Mouse (Mus musculus) kidney, adult 2 months (tissue): ENCODE results near the gene Uqcc1. TPM values are rescaled to one million over a fixed set of nuclear protein-coding genes. Genes with fewer than 3 reads are reported as not detected.

Source experiments
- DNase-seq: peaks from one replicate; pipeline ENCODE4 v3.0.0; 2021
- H3K27ac ChIP-seq: fragments of 200-500 bp; 2 replicates; pipeline ENCODE4 v1.5.1; 2012; ENCODE audit warnings: low read depth, low read length, control low read depth, inconsistent platforms; ENCODE audit not compliant: insufficient read depth
- H3K27me3 ChIP-seq: fragments of 200-500 bp; replicated peaks from 2 replicates; pipeline ENCODE4 v1.6.1; 2012; ENCODE audit warnings: mild to moderate bottlenecking, moderate library complexity, low read length, inconsistent platforms; ENCODE audit not compliant: control insufficient read depth, insufficient read depth
- H3K36me3 ChIP-seq: fragments of 200-500 bp; 2 replicates; pipeline ENCODE4 v1.6.1; 2012; ENCODE audit warnings: mild to moderate bottlenecking, moderate library complexity, low read length, inconsistent platforms; ENCODE audit not compliant: control insufficient read depth, insufficient read depth
- H3K4me1 ChIP-seq: fragments of 200-500 bp; 2 replicates; pipeline ENCODE4 v1.6.1; 2011; ENCODE audit warnings: low read length; ENCODE audit not compliant: control insufficient read depth, insufficient read depth
- H3K4me3 ChIP-seq: fragments of 200-500 bp; 2 replicates; pipeline ENCODE4 v1.5.1; 2011; ENCODE audit warnings: mild to moderate bottlenecking, low read depth, low read length, control low read depth; ENCODE audit not compliant: insufficient read depth
- CTCF ChIP-seq: fragments of 200-500 bp; conservative IDR thresholded peaks from 2 replicates; pipeline ENCODE4 v1.5.1; 2011; ENCODE audit warnings: low read depth, mild to moderate bottlenecking, control low read depth, low read length, moderate library complexity, mixed read lengths; ENCODE audit not compliant: insufficient read depth, insufficient read length
- POLR2A ChIP-seq: fragments of 200-500 bp; IDR thresholded peaks from one replicate; pipeline ENCODE4 v1.6.1; 2011; ENCODE audit warnings: low read depth, low read length, control low read depth
- WGBS: fragments of 180-500 bp; shearing (Covaris S2); methylation state at CpG from one replicate; pipeline ENCODE4 v1.1.7; 2018; 5-methylcytosine and 5-hydroxymethylcytosine counted together
- polyA plus RNA-seq: library from polyadenylated mRNA; depleted of rRNA; stranded (reverse); fragments of >200 nt; gene quantifications from 2 replicates; pipeline ENCODE4 v1.2.3, GENCODE M21; 2012

Gene Uqcc1
- polyA plus RNA-seq, 1 experiment, result 74.9 TPM

DNA sequence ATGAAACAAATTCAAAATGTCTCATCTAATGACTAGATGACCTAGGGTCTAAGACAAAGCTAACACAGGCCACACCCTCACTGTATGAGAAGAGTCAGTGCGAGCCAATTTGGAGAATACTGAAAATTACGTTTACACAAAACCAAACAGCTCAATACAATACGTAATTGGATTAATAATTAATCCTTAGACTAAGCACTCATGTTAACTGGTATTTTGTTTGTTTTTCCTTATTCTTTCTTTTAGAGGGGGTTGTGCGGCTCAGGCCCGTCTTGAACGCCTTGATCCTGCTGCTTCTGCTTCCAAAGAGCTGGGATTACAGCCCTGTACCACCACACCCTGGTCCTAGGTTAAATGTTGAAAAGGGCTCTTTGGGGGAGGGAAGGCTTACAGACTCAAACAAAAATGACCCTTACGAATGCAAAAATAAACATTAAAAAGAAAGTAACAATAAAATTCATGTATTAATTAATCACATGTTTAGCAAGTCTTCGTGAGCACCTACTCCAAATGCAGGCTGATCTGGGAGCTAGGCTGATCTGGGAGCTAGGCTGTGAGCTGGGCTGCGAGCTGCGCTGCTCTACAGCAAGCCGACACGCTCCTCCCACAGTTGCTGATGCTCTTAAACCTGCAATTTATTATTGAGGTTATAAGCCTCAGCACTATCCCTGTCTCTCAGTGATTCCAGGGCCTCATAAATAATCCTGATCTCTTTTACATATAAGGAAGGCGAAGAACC is 35.6 kb downstream of the Uqcc1 start:
- WGBS, result 61% methylated on average over 13 of the region's 13 CpGs
- Histone ChIP-seq H3K4me3 (no peak overlapping the region), H3K27me3 (no peaks in the 10 kb centered on the region), H3K36me3 (no peaks in the 10 kb centered on the region; the same call in 1 of the 2 replicates), H3K4me1 (0 out of 2 replicates have a peak, but pooled peaks cover 4% of the 10 kb centered on the region), H3K27ac (no peak overlapping the region)
- no peak for DNase-seq
- TF ChIP-seq CTCF, result no peak
- no peak for TF ChIP-seq POLR2A

DNA sequence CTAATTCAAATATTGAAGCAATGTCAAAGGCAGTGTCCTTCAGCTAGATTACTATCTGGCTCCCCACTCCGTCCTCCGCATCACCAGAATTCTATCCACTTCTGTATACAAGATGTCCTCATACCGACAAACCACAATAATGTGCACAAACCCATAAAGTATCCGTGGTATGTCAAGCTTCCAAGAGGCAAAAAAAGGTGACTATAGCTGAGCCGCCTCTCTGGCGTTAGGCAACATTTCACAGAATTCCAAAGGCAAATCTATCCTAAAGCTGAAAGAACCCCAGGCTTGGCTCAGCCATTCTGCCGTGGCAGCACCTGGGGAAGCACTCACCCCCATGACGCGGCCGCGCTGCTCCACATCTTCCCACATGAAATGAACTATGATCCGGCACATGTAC is 43.3 kb downstream of the Uqcc1 start:
- TF ChIP-seq CTCF (no peak), POLR2A (no peak)
- DNase-seq, result no peak
- no peak overlapping the region for H3K27ac ChIP-seq
- H3K27me3 ChIP-seq, result no peaks in the 10 kb centered on the region
- H3K4me1 ChIP-seq, result no peaks in the 10 kb centered on the region
- no peak overlapping the region for H3K4me3 ChIP-seq
- peaks cover 3% of the 10 kb centered on the region; the same call in 1 of the 2 replicates for H3K36me3 ChIP-seq
- WGBS, result 92% methylated on average over 12 of the region's 12 CpGs

DNA sequence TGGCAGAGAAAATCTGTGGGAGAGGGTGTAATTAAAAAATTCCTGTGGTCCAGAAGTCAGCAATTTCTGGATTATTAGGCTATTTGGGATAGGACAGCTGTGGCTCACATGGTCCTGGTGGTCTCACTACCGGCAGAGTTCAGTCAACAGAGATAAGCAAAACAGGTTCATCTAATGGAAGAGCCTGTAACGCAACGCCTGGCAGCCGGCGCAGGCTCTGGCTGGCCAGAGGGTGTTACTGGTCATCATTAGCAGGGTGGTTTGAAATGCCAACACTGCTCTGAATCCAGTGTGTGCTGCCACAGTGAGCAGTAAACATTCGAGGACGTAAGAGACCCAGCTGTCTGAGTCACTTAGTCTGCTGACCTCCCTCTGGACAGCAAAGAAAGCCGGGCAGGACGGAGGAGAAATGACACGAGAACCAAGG is 44.8 kb downstream of the Uqcc1 start:
- no peak overlapping the region for H3K4me3 ChIP-seq
- H3K27ac ChIP-seq, result no peak overlapping the region
- DNase-seq, result no peak
- 58% methylated on average over 10 of the region's 10 CpGs for WGBS
- peaks cover 3% of the 10 kb centered on the region; the same call in 1 of the 2 replicates for H3K36me3 ChIP-seq
- H3K4me1 ChIP-seq, result no peaks in the 10 kb centered on the region
- TF ChIP-seq CTCF, result no peak
- TF ChIP-seq POLR2A, result no peak
- H3K27me3 ChIP-seq, result no peaks in the 10 kb centered on the region

DNA sequence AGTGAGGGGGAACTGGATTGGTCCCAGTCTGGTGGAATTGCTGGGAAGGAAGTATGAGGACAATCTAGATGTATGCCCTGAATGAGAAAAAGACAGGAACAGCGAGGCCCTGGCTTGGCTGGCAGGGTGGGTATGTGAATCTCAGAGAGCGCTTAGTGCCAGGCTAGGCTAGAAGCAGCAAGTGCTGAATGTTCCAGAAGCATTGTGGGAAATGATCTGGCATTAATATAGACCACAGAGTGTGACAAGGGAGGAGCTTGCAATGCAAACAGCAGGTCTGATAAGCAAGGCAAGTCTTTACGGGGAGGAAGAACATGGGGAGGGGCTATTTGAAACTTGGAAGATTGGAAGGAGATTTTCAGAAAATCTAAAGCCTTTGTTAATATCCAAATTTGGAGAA is 48.0 kb downstream of the Uqcc1 start:
- 87% methylated on average over 3 of the region's 3 CpGs for WGBS
- TF ChIP-seq CTCF, result no peak
- no peak for TF ChIP-seq POLR2A
- DNase-seq, result no peak
- Histone ChIP-seq H3K36me3 (peaks cover 3% of the 10 kb centered on the region; the same call in 1 of the 2 replicates), H3K4me3 (no peak overlapping the region), H3K27me3 (no peaks in the 10 kb centered on the region), H3K27ac (no peak overlapping the region), H3K4me1 (no peaks in the 10 kb centered on the region)

DNA sequence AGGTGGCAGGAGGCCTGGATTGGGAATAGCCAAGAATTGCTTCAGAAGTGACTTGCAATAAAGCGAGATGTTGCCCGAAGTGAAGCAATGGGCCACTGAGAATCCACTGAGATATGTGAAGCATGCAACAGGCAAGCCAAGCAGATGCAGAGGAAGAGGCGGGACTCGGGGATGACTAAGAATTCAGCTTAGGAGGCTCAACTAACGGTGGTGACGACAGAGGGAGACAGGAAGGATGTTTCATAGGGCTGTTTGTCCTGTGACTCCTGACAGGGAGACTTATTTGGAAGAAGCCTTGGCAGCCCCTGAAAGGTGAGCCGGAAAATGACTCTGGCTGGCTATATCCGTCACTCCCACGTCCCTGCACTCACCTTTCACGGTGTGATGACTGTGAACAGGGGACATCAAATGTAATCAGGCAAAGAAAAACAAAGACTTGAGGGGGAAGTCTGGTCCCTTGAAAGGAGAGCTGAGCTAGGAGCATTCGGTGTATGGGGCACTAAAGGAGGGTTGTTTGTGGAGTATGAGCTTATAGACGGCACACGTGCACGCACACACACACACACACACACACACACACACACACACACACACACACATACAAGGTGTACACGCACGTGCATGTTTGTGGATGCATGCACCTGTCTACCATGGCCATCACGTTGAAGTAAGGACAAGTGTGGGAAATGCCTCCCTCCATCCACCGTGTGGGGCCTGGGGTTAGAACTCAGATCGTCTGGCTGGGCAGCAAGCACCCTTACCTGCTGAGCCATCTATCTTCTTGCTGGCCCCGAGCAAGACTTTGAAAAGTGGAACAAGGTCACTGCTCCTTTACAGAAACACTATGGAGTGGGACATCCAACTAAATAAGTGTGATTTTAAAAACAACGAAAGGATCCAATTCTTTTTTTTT is 50.9 kb downstream of the Uqcc1 start:
- 0 out of 2 replicates have a peak overlapping the region, but pooled peaks have one; percentile 43 for H3K27ac ChIP-seq
- DNase-seq, result peak; percentile 53
- H3K27me3 ChIP-seq, result no peaks in the 10 kb centered on the region
- H3K4me3 ChIP-seq, result no peak overlapping the region
- WGBS, result 46% methylated on average over 21 of the region's 21 CpGs
- H3K36me3 ChIP-seq, result 0 out of 2 replicates have a peak, but pooled peaks cover 2% of the 10 kb centered on the region
- TF ChIP-seq POLR2A, result no peak
- no peaks in the 10 kb centered on the region for H3K4me1 ChIP-seq

DNA sequence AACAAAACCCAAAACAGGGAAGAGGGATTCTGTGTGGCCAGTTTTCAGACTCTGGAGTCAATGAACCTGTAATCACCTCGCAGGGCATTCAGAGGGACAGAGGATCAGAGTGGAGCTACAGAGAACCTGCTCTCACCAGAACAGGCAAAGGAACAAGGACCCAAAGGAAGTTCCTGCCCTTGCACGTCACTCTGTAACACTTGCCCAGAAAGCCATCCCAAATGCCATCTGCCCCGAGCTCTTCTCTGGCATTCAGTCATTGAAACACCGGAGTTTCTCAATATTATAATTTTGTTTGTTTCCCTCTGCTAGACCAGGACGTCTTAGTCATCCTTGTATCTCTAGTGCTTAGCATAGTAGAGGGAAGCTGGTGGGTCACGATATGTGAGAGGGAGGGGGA is 56.5 kb downstream of the Uqcc1 start:
- DNase-seq, result no peak
- no peak for TF ChIP-seq POLR2A
- no peak for TF ChIP-seq CTCF
- 62% methylated on average over 6 of the region's 6 CpGs for WGBS

More for the DNA sequence above, 56.5 kb downstream of the Uqcc1 start:
- H3K27me3 ChIP-seq, result no peaks in the 10 kb centered on the region
- H3K27ac ChIP-seq, result no peak overlapping the region
- H3K4me3 ChIP-seq, result no peak overlapping the region
- H3K4me1 ChIP-seq, result no peaks in the 10 kb centered on the region
- H3K36me3 ChIP-seq, result 0 out of 2 replicates have a peak, but pooled peaks cover 2% of the 10 kb centered on the region
